Mouse (Mus musculus) heart, postnatal 10 days (tissue): ENCODE measurements at regions not wholly inside any gene's neighbourhood (a gene's known extent, or its start where the extent isn't known, plus 50 kb on each side); places are given as distances from the start of the nearest gene placed in this dataset.

Source experiments
- DNase-seq, 2 experiments: peaks; one replicate each; pipeline ENCODE4 v3.0.0; 2021
- intact Hi-C: fragments of 180-260 bp; cut with DNase I; formaldehyde crosslinking; loops from one replicate; pipeline ENCODE4 v1.15.1; 2025

DNA sequence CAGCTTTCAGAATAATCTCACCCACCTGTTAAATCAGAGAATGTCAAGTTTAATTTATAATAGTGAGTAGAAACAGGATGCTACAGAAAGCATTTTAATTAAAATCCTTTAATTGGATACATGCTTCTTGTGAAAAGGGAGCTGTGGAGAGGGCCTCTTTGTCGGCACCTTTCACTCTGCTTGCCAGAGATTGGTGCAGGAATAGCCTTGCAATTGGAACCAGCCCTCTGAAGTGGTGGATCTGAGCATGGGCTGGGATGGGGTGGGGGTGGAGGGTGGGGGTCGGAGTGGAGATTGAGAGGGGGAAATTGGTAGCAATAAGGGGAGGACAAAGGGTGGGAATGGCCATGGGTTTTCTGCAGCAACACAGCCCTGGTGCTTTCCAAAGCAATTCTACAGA is 207.2 kb downstream of the Tbx15 start:
- no peak for DNase-seq
- intact Hi-C loops, result no loop called here

- no peak for DNase-seq
- intact Hi-C loops, result no loop called here
These were observed 207.6 kb downstream of the Tbx15 start for GRCm38 (mm10) chr3:99447813-99448212.

GRCm38 (mm10) chr3:99459036-99459863 is 219.1 kb downstream of the Tbx15 start:
- intact Hi-C loops, result no loop called here
- DNase-seq, result no peak

DNA sequence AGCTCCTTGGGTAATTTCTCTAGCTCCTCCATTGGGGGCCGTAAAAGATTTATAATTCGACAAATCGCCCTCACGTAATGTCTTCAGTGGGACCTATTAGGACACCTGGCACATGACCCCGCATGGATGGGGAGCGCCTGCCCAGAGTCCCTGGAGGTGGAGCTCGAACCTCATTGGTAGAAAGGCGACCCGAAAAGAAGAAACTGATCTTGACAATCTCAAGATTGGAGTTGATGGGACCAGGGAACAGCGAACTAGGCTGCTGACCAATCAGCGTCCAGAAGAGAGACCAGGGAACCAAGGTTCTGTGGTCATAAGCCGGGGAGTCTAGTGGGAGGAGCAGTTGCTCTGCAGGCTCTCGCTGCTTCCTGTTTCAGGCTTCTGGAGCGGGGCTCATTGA is 259.8 kb downstream of the Tbx15 start:
- intact Hi-C loops, result no loop called here

DNA sequence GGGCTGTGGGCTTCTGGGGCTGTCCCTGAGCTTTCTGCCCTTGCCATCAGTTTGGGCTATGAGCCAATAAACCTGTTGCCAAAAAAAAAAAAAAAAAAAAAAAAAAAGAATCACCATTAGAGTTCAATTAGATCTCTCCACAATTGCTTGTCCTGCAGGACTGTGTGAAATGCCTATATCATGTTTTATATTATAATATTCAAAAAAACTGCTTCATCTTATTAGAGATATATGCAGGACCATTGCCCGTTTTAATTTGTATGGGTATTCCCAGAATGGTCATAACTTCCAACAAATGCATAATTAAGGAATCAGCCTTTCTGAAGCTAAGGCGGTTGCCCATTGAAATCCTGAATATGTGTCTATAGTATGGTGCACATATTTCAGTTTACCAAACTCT is 264.6 kb downstream of the Tbx15 start:
- no peak for DNase-seq
- intact Hi-C loops, result no loop called here

More for the DNA sequence above, 259.8 kb downstream of the Tbx15 start:
- peak; percentile 1 to 4 for DNase-seq

DNA sequence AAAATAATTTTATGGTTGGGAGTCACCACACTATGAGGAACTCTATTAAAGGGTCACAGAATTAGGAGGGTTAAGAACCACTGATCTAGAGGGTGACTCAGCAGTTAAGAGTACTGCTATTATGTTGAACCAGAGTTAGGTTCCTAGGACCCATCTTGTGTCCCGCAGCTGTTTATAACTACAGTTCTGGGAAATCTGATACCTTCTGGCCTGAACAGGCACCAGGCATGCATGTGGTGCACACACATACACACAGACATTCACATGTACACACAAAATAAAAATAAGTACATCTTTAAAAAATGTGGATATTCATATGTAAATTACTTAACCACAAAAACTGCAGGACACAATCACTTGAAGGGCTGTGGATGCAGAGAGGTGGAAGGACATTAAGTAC is 272.1 kb downstream of the Tbx15 start:
- DNase-seq, result no peak
- intact Hi-C loops, result no loop called here

DNA sequence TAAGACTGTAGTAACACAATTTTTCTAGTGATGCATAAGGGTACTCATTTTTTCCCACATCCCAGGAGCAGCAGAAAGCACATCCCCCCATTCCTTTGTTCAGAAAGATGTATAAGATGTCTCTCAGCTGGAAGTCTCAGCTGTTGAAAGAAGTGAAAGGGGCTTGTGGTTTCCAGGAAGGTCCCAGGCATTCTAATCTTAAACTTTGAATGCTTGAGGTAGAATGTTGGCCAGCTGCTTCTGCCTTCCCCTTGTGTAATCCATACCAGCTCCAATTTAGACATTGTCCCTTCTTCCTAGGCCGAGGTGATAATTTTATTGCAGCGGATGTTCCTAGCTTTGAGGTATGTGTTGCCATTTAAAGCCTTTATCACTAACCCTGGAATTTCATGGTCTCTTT is 272.8 kb downstream of the Tbx15 start:
- no peak for DNase-seq
- intact Hi-C loops, result no loop called here

DNA sequence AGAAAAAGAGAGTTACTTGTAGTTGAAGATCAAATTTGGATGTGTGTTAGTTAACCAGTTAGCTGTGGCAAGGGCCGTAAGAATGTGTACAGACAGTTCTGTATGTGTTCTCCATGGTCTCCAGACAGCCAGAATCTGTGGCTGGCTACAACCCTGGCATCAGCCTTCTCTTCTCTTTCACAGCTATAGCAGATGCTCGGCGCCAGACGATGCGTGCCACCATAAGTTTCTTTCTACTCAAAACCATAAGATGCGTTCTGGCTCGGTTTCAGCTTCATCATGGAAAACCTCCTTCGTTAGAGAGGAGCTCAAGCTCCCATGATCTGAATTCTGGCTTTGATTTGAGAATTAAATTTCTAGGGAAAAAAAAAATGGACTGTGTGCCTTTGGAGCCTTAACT is 275.6 kb downstream of the Tbx15 start:
- intact Hi-C loops, result no loop called here

DNA sequence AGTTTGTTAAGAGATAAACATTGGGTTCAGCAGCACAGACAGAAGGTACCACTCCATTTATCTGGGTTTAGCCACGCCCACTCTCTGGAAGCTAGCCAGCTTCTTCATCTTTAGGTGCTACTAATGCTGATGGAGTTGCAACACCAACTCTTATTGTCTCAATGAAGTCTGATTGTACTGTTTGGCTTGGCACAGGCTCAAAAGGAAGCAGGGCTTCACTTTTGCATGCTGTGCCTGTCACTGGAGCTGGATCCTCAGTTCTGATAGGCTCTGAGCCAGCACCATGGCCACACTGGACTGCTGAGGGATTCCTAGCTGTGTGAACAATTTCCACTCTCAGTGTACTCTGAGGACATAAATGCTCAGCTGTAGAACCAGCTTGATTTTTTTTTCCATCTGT is 320.7 kb downstream of the Tbx15 start:
- intact Hi-C loops, result no loop called here
- DNase-seq, result no peak

More for the DNA sequence above, 275.6 kb downstream of the Tbx15 start:
- DNase-seq, result no peak

- intact Hi-C loops, result no loop called here
- DNase-seq, result no peak
These were observed 311.8 kb upstream of the Spag17 start for GRCm38 (mm10) chr3:99573335-99573976.

DNA sequence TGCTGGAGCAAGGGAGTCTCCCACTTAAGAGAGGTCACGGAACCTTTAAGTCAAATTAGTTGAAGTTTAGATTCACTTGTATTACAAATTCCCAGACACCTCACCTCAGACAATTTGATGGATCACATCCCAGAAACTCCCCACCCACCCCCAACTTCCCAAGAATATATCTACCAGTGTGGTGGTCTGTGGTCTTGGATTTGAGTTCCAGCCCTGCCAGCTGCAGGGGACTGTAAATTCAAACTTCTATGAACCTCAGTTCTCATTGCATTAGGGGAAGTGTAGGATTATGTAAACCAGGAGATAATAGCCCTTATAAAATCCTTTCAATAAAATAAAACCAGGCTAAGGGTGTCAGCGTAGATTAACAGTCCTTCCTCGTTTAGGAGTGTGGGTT is 311.2 kb upstream of the Spag17 start:
- DNase-seq, result no peak
- intact Hi-C loops, result no loop called here

GRCm38 (mm10) chr3:99602679-99603078 is 282.5 kb upstream of the Spag17 start:
- DNase-seq, result no peak
- intact Hi-C loops, result no loop called here

DNA sequence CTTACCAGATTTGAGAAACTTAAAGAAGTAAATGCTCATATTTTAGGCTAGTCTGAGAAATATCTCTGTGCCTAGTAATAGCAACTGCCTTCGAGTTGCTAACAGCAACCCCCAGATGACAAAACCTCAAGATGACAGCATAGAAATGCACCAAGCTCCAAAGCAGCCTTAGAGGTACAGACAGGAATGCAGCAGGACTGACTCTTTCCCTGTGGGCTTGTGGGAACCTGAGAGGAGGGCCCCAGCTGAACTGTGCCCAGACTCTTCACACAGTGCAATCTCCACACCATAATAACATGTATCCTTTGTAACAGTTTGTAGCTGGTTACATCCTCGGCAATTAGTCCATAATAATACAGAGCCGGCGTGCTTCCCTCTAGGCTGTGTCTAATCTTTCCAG is 252.9 kb upstream of the Spag17 start:
- intact Hi-C loops, result no loop called here
- no peak for DNase-seq

GRCm38 (mm10) chr3:99641343-99642106 is 243.7 kb upstream of the Spag17 start:
- intact Hi-C loops, result no loop called here
- no peak for DNase-seq

DNA sequence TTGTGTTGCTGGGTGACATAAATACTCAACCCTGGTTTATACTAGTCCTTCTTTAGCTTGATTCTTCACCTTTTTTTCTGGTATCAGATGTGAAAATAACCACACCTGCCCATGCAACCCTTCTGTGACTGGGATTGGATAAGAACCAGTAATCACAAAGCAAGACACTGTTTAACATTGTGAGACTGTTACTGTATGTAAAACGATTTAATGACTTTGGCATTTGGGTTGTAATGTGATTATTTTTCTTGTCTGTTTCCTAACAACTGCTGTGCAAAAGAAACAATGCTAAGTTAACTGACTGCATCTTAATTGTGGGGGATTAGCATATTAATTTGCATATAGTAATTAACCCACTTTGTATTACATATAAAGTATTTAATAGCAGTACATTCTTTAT is 240.3 kb upstream of the Spag17 start:
- intact Hi-C loops, result no loop called here
- DNase-seq, result no peak

DNA sequence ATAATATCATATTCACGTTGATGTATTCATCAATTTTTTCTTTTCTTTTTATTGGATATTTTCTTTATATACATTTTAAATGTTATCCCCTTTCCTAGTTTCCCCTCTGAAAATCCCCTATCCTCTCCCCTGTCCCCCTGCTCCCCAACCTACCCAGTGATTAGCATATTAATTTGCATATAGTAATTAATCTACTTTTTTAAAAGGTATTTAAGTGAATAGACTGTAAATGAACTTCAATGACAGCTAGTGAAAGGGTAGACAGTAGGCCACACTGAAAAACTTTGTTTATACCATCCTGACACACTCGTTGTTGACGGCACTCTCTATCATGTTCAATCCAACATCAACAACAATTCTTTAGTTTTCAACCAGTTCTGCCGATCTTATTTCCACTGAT is 239.9 kb upstream of the Spag17 start:
- DNase-seq, result no peak

GRCm38 (mm10) chr3:99657617-99658016 is 227.6 kb upstream of the Spag17 start:
- DNase-seq, result no peak

More for the DNA sequence above, 239.9 kb upstream of the Spag17 start:
- intact Hi-C loops, result no loop called here

DNA sequence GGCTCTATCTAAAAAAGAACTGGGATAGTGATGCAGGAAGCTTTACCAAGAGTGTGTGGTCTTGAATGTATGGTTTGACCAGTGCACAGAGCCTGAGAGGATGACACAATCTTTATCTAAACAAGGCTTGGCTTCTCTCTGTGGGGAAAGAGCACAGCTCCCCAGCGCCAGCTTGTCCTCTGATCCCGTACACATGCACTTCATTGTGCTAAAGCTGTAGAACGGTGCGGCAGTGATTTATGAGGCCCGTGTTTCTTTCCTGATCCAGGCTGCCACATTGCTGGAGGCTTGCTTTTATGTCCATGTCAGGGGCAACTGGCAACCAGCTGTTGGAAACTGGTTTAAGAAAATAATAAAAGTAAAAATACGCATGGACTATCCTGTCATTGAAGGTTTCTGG is 221.4 kb upstream of the Spag17 start:
- no peak for DNase-seq
- intact Hi-C loops, result no loop called here

More at GRCm38 (mm10) chr3:99657617-99658016, 227.6 kb upstream of the Spag17 start:
- intact Hi-C loops, result no loop called here

DNA sequence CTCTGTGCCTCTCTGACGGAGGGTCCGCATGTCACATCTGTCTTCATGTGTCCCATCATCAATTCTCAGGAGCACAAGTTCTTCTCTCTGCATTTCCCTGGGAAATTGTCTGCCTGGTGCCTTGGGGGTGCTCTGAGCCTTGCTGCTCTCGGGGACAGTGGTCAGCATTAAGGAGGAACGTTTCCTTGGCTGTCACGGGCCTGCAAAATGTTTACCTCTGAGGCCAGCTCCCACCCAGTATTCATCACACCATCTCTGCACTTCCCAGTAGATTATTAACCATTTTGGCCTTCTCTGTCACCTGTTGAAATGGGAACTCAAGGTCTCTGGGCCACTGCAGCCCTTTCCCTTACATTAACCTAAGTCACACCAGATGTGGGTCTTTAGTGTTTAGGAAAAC is 219.8 kb upstream of the Spag17 start:
- intact Hi-C loops, result no loop called here
- no peak for DNase-seq

GRCm38 (mm10) chr3:99665902-99666768 is 219.1 kb upstream of the Spag17 start:
- DNase-seq, result no peak
- intact Hi-C loops, result no loop called here

DNA sequence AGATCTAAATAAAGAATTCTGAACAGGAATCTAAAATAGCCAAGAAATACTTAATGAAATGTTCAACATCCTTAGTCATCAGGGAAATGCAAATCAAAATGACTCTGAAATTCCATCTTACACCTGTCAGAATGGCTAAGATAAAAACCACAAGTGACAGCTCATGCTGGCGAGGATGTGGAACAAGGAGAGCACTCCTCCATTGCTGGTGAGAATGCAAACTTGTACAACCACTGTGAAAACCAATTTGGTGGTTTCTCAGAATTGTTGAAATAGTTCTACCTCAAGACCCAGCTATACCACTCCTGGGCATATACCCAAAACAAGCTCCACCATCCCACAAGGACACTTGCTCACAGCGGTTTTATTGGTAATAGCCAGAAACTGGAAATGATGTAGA is 211.1 kb upstream of the Spag17 start:
- intact Hi-C loops, result no loop called here
- no peak for DNase-seq
